Mouse (Mus musculus): ENCODE results near the gene Taok2.

Taok2 gene

GRCm38 (mm10) chr7:126870520-126870891 is 14.0 kb downstream of the Taok2 start:
- no peak for DNase-seq (ENCODE audit: low read depth)

DNA sequence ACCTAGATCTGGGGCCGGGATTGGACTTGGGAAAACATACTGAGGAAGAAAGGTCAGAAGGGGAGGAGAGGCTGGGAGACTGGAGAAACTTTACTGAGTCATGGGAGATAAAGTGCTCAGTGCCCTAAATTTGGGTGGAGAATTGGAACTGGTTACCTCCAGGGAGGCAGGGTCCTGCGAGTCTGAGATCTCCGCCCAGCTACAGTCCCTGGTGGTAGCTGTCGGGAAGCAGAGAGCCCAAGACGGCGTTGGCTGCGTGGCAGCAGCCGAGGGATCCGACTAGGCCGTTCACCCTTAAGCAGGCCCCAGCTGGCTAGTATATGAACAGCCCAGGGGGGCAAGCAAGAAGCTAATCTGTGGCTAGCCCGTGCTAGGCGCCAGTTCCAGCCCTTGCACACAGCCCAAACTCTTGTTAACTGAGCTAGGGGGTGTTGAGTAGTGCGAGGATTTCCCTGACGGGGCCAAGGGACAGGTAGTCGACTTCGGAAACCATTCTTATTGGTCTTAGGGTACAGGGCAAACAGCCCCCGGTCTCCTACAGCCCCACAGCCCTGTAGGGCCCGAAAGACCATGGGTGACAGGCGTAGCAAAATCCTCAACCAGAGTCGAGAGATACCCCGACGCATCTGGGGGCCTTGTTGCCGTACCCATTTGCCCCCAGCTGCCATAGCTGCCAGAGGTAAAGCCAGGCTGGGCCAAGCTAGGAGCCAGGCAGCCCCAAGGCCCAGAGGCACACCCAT is 14.6 kb downstream of the Taok2 start:
- DNase-seq (ENCODE audit: low read depth): no peak

DNA sequence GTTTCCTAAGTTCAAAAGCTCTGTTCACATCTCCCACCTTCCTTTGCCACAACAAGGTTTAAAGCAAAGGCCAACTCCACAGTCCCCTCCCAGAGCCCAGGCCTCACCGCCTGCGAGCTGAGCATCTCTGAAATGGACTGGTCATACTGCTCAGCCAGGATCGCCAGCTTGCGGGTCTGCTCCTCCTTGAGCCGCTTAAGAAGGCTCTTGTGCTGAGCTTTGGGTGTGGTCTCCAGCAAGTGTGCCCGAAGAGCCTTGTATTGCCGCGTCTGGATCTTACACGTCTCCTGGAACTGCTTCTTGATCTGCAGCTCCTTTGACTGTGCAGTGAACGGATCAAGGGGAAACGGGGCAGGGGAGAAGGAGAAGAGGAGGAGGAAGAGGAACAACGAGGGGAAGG is 16.5 kb downstream of the Taok2 start:
- no peak for DNase-seq (ENCODE audit: low read depth)

DNA sequence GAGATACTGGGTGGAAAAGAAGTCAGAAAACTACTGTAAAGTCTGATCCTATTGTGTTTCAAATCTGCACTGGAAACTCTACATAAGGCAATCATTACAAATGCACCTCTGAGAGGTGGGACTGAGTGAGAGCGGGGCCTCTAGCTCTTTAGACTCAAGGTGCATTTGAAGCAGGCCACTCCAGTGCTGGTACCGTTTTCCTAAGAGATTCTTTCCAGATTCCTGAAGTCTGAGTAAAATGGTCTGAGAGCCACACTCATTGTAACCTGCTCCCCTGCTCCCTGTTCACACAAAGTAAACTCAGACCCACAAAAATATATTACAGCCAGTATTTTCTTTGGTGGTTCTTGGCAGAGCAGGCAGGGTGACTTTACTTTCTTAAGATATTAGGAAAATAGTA is 17.0 kb downstream of the Taok2 start:
- no peak for DNase-seq (ENCODE audit: low read depth)

GRCm38 (mm10) chr7:126863791-126864190 is 20.7 kb downstream of the Taok2 start:
- no peak for DNase-seq (ENCODE audit: low read depth)

GRCm38 (mm10) chr7:126862147-126862784 is 22.2 kb downstream of the Taok2 start, which contains the start of gene Ino80e:
Gene Ino80e, minus strand, starts transcription at chr7:126862377.
- DNase-seq (ENCODE audit: low read depth): peak; percentile 93

GRCm38 (mm10) chr7:126861429-126862130 is 22.9 kb downstream of the Taok2 start, which contains the start of gene Hirip3:
Gene Hirip3, plus strand, starts transcription at chr7:126861972.
- peak; percentile 96 for DNase-seq (ENCODE audit: low read depth)

GRCm38 (mm10) chr7:126860987-126861386 is 23.5 kb downstream of the Taok2 start:
- DNase-seq (ENCODE audit: low read depth): peak; percentile 73

GRCm38 (mm10) chr7:126856741-126857420 is 27.6 kb downstream of the Taok2 start:
- DNase-seq (ENCODE audit: low read depth): no peak

- DNase-seq (ENCODE audit: low read depth): no peak
These were observed 28.9 kb downstream of the Taok2 start for GRCm38 (mm10) chr7:126855641-126856040.

DNA sequence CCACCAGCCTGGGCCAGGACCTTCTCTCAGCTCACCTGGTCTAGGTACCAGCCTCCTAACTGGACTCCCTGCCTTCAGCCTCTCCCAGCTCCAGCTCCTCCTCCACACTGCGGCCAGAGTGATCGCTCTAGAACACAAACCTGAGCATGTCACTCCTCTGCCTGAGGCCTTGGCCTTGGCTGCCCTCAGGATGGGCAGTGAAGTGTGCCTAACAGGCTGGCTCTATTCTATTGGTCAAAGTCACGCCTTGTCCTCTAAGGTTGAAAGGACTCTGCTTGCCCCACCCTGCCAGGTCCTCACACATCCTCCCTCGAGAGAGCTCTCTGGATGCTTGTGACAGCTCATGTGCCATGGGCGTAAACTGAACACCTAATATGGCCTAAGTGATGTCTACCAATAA is 31.0 kb downstream of the Taok2 start:
- DNase-seq (ENCODE audit: low read depth): no peak

- no peak for DNase-seq (ENCODE audit: low read depth)
These were observed 33.3 kb downstream of the Taok2 start for GRCm38 (mm10) chr7:126851192-126851591.

GRCm38 (mm10) chr7:126850161-126850560 is 34.3 kb downstream of the Taok2 start:
- DNase-seq (ENCODE audit: low read depth): no peak

DNA sequence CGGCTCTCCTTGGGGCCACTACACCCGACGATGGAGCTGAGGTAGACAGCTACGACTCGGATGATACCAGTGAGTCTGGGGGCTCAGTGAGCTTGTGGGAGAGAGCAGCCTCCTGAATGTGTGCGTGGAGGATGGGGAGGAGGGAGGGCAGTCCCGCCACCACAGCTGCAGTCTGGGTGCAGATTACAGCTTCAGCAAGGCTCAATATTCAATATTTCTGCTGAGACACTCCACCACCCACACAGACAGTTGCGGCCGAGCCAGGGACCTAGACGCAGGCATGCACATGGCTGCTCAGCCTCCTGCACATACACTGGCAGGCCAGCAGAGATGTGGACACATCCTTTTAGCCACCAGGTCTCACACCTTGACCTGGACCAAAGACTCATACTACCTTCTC is 35.7 kb downstream of the Taok2 start:
- no peak for DNase-seq (ENCODE audit: low read depth)

- no peak for DNase-seq (ENCODE audit: low read depth)
These were observed 36.8 kb downstream of the Taok2 start for GRCm38 (mm10) chr7:126847421-126848398.

DNA sequence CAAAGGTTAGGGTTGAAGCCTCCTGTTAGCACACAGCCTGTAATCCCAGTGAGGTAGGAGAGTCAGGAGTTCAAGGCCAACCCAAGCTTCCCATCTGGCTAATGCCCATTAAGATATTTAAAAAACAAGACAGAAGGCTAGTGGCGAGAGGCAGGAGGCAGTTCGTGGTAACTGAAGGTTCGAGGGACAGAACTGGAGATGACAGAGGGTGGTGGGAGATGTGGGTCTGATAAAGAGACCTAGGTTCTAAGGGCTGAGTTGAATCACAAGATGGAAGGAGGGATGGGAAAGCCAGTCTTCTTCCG is 37.4 kb downstream of the Taok2 start, which contains the start of gene Doc2a:
Gene Doc2a (plus strand): TSS at position 301 of the 305 bp plus-strand sequence.
- no peak for DNase-seq (ENCODE audit: low read depth)

GRCm38 (mm10) chr7:126845516-126845915 is 39.0 kb downstream of the Taok2 start:
- DNase-seq (ENCODE audit: low read depth): no peak

GRCm38 (mm10) chr7:126843276-126843675 is 41.2 kb downstream of the Taok2 start:
- DNase-seq (ENCODE audit: low read depth): no peak

GRCm38 (mm10) chr7:126833294-126833693 is 51.2 kb downstream of the Taok2 start:
- no peak for DNase-seq (ENCODE audit: low read depth)

- peak; percentile 96 for DNase-seq (ENCODE audit: low read depth)
These were observed 52.4 kb downstream of the Taok2 start for GRCm38 (mm10) chr7:126832036-126832598.

DNA sequence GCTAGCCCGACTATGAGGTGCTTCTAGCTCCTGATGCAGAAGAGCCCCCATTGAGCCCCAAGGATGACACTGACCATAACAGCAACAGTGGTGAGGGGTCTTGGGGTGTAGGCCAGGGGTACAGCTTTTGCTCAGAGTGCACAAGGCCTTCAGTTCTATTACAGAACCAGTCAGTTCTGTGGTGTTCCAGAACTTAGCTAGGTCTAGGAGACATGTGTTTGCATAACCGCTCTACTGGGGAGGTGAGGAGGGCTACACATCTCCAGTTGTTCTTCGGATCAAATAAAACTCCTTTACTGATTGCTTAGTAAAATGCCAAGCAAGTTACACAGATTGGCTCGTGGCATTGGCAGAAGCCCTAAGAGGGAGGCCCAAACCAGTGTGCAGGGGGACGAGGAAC is 53.0 kb downstream of the Taok2 start, which contains the start of gene 4930451I11Rik:
Gene 4930451I11Rik (minus strand): TSS at position 101 of the 400 bp plus-strand sequence.
- no peak for DNase-seq (ENCODE audit: low read depth)
